Mouse (Mus musculus) ES-Bruce4 (cell line): ENCODE results near the gene Slc7a14.

Experiments used
- CTCF ChIP-seq: IDR thresholded peaks from one replicate; pipeline ENCODE4 v1.8.1; 2011; ENCODE audit warnings: low read depth, low read length
- EP300 ChIP-seq: IDR thresholded peaks from 2 replicates; pipeline ENCODE4 v1.6.1; 2011; ENCODE audit warnings: low read depth, low read length; ENCODE audit not compliant: insufficient read depth
- POLR2A ChIP-seq: IDR thresholded peaks from one replicate; pipeline ENCODE4 v1.8.1; 2011; ENCODE audit warnings: low read length; ENCODE audit not compliant: insufficient read depth

DNA sequence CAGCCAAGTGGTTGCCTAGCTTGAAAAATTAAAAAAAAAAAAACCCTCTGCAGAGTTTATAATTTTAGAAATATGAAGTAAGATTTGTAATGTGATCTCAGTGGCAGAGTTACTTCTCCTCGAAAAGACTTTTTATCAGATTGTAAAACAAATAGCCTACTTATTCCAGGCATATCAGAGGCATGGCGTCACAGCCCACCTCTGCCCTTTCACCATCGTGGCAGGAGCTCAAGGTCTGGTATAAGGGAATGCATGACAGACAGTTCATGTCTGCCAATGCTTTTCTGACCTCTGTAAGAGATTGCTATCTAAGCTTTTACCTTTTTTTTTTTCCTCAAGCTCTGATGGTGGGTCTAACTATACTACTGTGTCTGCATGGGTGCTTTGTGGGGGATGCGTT, 102.1 kb downstream of the Slc7a14 start:
- TF ChIP-seq EP300 (no peak), CTCF (no peak), POLR2A (no peak)
